Mouse (Mus musculus): ENCODE measurements around the gene Dcaf1.

- TF ChIP-seq CTCF (IDR thresholded peaks at IDR 0.05; ENCODE audit: low read depth) (peak; percentile 55), EP300 (optimal IDR thresholded peaks at IDR 0.05) (no peak)
Measured at GRCm38 (mm10) chr9:106840569-106840968, 18.9 kb downstream of the Dcaf1 start.
